Mouse (Mus musculus) spleen, embryonic (tissue): ENCODE results near the gene Sema4d.
"Not testable (repeated sequence)": the region's sequence is repeated elsewhere in the genome, so short reads cannot be mapped to it uniquely, and the experiment has no call there.

Experiments used
- CTCF ChIA-PET: fragments of 350-600 bp; sonication (Branson Sonifier 250); formaldehyde crosslinking; loops from one replicate; lab custom pipeline; 2022; lab: Charles Lee

Sema4d gene

GRCm38 (mm10) chr13:51793425-51793891, at the start of gene Sema4d:
Sema4d (minus strand) TSS chr13:51793747.
- CTCF ChIA-PET: interaction anchor here (0.6 to 1.1 kb wide), 2 partner anchors 22 to 31 kb away, joined by 3 to 4 read pairs; no protein-coding TSS in a partner anchor

DNA sequence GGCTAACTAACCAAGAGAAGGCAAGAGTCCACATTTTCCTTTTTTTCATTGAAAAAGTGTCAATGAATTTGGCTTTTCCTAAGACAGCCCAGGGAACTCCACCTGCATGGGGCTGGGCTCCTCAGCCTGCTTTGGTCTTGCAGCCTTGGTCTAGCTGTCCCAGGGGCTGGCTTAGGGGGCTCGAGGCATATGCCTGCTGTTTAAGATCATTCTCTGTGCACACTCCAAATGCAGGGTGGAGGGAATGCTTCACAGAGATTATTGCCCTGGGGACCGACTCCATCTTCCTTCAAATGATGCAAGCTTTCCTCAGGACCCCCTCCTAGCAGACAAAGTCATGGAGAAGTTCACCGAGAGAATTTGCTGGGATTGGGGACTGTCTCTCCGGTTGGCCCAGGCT, 49.8 kb upstream of the Sema4d start:
- CTCF ChIA-PET: interaction anchor here (1.2 kb wide), 1 partner anchor 380 kb away, joined by 4 read pairs; no protein-coding TSS in a partner anchor

DNA sequence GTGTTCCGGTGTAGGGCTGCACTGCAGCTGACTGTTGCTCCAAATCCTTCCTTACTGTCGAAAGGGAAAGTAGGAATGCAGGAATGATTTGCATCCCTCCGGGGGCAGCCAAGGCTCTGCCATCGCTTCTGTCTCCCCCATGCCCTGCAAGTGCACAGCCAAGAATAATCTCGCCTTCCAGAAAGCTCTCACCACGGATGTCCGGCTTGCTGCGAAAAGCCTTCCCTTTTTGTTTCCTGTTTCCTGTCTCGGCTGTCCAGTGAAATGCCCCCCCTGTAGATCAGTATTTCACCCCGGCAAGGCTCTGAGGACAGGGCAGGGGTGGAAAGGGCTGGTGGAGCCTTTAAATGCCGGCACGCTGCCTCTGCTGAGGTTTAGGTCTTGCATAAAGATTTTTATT, 49.2 kb upstream of the Sema4d start:
- CTCF ChIA-PET: interaction anchor here (0.7 to 1.2 kb wide), 2 partner anchors 344 to 380 kb away, joined by 3 to 4 read pairs; no protein-coding TSS in a partner anchor

DNA sequence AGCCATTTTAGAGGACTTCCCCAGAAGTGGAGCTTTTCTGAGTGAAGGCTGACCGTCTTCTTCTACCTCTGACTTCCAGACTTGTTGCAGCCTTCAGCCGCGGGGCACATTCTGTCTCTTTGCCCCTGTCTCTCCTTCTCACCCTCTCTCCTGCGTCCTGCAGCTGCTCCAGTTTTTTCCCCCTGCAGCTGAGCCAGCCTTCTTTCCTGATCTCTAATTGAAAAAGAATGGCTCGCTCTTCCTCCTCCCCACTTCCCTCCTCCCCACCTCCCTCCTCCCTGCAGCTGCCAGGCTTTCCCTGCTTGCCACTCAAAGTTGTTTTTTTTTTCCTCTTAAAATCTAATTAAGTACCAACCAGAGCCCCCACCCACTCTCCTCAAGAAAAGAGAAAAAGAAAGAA, 48.6 kb upstream of the Sema4d start:
- CTCF ChIA-PET: interaction anchor here (0.7 to 1.3 kb wide), 2 partner anchors 345 to 377 kb away, joined by 3 read pairs; no protein-coding TSS in a partner anchor

DNA sequence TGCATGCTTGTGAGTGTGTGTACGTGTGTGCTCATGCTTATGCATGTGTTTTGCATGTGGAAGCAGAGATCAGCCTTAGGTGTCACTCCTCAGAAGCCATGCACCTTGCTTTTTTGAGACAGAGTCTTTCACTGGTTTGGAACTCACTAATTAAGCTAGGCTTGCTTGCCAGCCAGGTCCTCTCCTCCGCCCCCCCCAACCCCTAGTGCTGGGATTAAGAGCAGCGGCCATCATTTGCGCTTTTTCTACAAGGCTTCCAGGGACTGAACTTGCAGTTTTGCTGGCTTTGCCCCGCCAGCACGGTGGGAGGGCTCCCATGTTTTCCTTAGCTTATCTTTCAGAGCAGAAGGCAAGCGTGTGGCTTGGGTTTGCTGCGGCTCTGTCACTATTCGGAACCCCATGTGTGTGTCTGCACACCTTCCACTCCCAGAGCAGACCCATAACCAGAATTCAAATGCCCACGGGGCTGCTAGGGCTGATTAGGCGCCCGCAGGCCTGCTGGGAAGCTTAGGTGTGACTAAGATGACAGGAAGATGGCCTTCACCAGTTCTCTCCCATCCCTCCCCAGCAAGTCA, 48.1 kb upstream of the Sema4d start:
- CTCF ChIA-PET: interaction anchor here (0.5 to 1.3 kb wide), 3 partner anchors 361 to 706 kb away, joined by 3 to 5 read pairs (median 3); no protein-coding TSS in a partner anchor

DNA sequence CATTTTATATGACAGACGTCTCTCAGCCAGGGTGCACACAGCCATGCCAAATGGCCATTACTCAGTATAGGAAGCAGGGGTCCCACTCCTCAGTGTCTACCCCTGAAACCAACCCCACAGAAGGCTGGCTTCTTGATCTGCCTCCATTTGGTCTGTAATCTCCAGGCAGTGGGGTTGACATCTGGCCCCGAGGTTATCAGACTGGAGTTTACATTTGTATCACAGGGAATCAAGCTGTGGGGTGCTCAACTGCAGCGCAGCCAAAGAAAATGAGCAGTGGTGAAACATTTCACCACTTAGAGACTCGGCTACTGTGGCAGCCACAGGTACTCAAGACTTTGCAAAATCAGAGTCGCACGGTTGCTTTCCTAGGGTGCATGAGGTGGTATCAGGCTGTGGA, 47.2 kb upstream of the Sema4d start:
- CTCF ChIA-PET: interaction anchor here (0.6 kb wide), 2 partner anchors 364 to 698 kb away, joined by 3 to 4 read pairs; no protein-coding TSS in a partner anchor

DNA sequence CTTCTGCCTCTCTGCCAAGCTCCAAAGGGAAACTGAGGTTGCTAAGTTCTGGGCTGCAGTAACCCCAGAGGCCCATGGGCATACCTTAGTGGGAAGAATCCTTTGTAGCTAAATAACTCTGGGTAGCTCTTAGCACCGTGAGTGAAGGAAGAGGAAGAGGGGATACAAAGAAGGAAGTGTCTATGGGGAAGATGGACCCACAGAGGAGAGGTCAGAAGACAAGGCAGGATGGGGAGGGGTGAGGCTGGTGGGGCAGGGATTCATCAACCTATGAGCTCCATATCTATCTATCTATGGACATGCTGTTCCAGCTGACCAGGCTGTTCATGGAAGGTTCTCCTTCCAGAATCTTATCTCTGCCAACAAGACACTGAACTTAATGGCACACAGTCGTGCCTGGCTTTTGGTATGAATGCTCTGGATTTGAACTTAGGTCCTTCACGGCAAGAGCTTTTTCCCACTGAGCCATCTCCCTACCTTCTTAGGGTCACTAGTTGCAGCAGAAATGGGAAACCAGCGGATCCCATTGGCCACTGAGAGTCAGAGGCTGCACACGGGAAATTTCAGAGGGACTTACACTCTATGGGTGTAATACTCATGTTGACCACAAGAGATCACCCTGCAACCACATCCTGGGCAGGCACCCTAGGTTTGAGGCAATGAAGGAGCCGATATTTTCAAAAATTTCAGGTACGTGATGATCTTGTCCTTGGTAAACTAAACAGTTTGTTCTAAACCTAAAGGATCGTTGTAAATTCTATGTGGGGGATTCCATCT, 45.9 kb upstream of the Sema4d start:
- CTCF ChIA-PET: interaction anchor here (0.5 to 0.9 kb wide), 3 partner anchors 9 to 758 kb away, joined by 3 read pairs; no protein-coding TSS in a partner anchor

DNA sequence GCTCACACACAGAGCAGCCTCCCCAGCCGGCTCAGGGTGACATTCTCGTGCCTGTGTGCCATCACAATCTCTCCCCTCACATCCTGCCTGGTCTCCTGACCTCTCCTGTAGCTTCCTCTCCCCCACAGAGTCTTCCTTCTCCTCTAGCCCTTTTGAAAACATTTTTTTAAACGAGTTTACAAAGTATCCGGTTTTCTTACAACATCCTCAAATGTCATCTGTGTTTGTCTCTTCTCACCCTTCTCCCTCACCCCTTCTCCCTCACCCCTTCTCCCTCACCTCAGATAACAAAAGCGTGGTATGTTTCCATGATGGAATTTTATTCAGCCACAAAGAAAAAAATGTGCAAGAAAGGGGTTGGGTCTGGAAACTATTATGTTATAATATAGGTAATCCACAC, 43.9 kb upstream of the Sema4d start:
- CTCF ChIA-PET: no interaction called here

DNA sequence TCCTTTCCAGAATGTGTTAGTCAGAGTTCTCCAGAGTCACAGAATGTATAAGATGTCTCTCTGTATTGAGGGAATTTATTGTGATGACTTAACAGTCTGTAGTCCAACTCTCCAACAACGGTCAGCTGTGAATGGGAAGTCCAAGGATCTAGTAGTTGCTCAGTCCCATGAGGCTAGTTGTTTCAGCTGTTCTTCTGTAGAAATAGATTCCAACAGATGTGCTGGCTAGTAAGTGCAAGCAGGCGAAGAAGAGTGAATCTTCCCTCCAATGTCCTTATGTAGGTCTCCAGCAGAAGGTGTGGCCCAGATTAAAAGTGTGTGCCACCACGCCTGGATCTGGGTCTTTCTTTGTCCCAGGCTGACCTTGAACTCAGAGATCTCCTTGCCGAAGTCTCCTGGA, 41.7 kb upstream of the Sema4d start:
- CTCF ChIA-PET: not testable (repeated sequence)

GRCm38 (mm10) chr13:51834520-51834919, 41.0 kb upstream of the Sema4d start:
- CTCF ChIA-PET: no interaction called here

DNA sequence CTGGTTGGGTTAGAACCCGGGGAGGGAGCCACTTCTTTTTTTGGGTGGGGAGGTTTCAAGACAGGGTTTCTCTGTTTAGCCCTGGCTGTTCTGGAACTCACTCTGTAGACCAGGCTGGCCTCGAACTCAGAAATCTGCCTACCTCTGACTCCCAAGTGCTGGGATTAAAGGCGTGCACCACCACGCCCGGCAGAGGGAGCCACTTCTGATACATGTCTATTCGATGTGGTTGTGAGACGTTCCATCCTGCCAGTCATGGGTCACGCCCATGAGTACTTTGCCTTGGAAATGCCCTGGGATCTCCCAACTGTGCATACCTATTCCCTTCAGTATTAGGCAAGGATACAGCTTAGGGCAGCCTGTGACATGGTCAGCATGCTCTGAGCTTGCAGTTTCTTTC, 40.5 kb upstream of the Sema4d start:
- CTCF ChIA-PET: not testable (repeated sequence)

DNA sequence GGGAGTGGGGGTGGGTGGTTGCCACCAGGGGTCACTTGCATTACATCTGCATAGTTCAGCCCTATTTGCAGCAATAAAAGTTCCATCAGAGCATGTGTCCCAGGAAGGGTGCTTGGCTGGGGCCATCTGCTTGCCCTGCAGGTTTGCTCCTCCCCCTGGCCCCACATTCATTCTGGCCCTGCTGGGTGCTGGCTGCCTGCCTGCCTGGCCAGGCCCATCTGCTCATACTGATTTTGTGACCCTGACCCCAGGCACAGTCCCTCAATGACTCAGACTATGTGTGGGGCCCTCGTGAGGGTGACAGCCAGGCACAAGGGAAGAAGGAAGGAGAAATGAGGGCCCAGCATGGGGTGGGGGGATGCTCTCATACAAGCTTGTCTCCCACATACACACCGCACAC, 40.1 kb upstream of the Sema4d start:
- CTCF ChIA-PET: no interaction called here

- CTCF ChIA-PET: interaction anchor here (0.8 kb wide), 2 partner anchors 16 to 475 kb away, joined by 5 to 19 read pairs; no protein-coding TSS in a partner anchor
Observed at GRCm38 (mm10) chr13:51832491-51832890, 38.9 kb upstream of the Sema4d start.

- CTCF ChIA-PET: no interaction called here
Observed at GRCm38 (mm10) chr13:51830744-51831450, 37.4 kb upstream of the Sema4d start.

DNA sequence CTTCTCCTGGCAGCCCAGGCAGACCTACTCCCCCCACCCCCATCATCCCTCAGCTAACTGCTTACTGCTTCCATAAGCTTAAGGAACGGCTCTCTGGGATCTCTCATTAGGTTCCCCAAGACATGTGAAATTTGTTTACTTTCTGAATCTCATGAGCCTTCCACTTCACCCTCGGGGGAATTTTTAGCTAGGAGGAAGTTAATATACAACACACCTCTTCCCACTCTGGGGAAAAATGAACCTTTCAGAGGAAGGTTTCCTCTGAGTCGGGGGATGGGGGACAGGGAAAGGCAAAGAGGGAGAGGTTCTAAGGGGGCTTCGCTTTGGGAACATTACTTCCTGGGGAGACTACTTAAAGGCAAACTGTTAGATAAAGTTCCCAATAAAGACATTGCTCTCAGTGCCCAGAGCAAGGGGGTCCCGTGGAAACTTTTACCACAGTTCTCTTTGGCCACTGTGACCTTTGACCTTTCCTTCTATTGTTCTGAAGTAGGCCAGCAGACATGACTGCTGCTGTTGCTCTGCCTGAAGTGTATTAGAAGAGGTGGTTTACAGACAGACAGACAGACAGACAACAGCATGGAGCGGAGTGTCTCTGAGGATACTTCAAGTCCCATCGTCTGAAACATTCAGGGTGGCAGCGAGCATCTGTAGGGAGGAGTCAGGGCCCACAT, 30.4 kb upstream of the Sema4d start:
- CTCF ChIA-PET: interaction anchor here (1.3 kb wide), 1 partner anchor 31 kb away, joined by 3 read pairs; no protein-coding TSS in a partner anchor

- CTCF ChIA-PET: no interaction called here
Observed at GRCm38 (mm10) chr13:51821988-51822387, 28.4 kb upstream of the Sema4d start.

DNA sequence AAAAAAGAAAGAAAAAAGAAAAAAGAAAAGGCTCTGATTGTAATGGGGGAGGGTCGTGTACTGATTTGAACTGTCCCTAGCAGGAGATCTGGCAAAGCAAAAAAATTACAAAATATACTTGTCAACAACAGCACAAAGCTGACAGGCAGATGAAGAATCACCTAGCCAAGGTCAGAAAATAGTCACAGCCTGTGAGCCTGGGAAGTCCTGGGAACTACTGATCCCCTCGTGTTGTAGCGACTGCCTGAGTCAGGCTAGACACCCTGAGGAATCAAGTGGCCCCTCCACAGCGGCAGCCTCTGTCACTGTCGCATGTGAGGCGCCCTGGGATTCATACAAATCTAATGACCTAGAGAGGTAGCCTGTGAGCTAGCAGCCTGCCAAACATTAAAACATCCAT, 25.8 kb upstream of the Sema4d start:
- CTCF ChIA-PET: no interaction called here

- CTCF ChIA-PET: interaction anchor here (0.6 kb wide), 1 partner anchor 46 kb away, joined by 3 read pairs; no protein-coding TSS in a partner anchor
Observed at GRCm38 (mm10) chr13:51818944-51819326, 25.4 kb upstream of the Sema4d start.

GRCm38 (mm10) chr13:51818170-51818943, 24.8 kb upstream of the Sema4d start:
- CTCF ChIA-PET: interaction anchor here (0.6 kb wide), 1 partner anchor 45 kb away, joined by 3 read pairs; no protein-coding TSS in a partner anchor

DNA sequence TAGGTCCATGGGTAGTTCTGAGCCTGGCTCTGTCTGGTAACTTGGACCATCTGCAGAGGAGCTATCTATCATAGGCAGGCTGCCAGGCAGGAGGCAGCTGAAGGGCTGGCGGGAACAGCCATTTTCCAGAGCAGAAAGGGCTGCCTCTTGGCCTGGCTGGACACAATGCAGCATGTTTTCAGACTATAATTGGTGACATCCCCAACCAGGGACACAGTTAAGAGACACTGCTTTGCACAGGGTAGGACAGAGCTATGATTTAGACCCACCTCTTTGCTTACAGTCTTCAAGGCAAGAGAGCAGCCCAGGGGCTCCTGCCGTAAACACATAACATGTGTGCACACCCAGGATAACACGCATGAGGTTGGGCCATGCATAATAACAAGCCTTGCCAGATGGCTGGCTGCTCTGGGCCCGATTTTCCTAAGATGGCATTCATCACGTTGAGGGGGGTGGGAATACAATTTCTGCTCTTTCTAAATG, 23.1 kb upstream of the Sema4d start:
- CTCF ChIA-PET: interaction anchor here (0.6 to 1.3 kb wide), 3 partner anchors 80 to 97 kb away, joined by 3 to 4 read pairs (median 3); no protein-coding TSS in a partner anchor
